Mouse (Mus musculus): ENCODE results near the gene Syn2. TPM values are rescaled to one million over a fixed set of nuclear protein-coding genes. Genes with fewer than 3 reads are reported as not detected.

Syn2 gene
- polyA plus RNA-seq, 1 experiment from 2014 or later: 4.7 TPM

- Histone ChIP-seq H3K9me3 (ENCODE audit: control insufficient read depth, low read depth, low read length) (no peaks in the 10 kb centered on the region), H3K4me3 (ENCODE audit: low read depth, low read length) (no peak overlapping the region), H3K4me1 (ENCODE audit: control insufficient read depth, insufficient read depth, low read length) (no peaks in the 10 kb centered on the region), H3K9ac (replicated peaks; ENCODE audit: low read depth, low read length) (no peak overlapping the region), H3K27ac (ENCODE audit: low read length) (no peak overlapping the region), H3K27me3 (ENCODE audit: control insufficient read depth, insufficient read depth, low read length) (no peaks in the 10 kb centered on the region), H3K4me2 (replicated peaks; ENCODE audit: low read depth, low read length) (no peak overlapping the region), H3K36me3 (ENCODE audit: control insufficient read depth, insufficient read depth, low read length) (no peaks in the 10 kb centered on the region)
- no peak for ATAC-seq (ENCODE audit: insufficient number of reproducible peaks, insufficient read depth, low FRiP score, low read depth)
- WGBS: 62% methylated on average over 6 of the region's 6 CpGs
Observed at GRCm38 (mm10) chr6:115292621-115293020, 157.9 kb downstream of the Syn2 start.

GRCm38 (mm10) chr6:115293877-115294276 lies 159.2 kb downstream of the Syn2 start:
- Histone ChIP-seq H3K27ac (ENCODE audit: low read length) (no peak overlapping the region), H3K27me3 (ENCODE audit: control insufficient read depth, insufficient read depth, low read length) (no peaks in the 10 kb centered on the region), H3K36me3 (ENCODE audit: control insufficient read depth, insufficient read depth, low read length) (no peaks in the 10 kb centered on the region), H3K4me2 (replicated peaks; ENCODE audit: low read depth, low read length) (no peak overlapping the region), H3K9me3 (ENCODE audit: control insufficient read depth, low read depth, low read length) (no peaks in the 10 kb centered on the region), H3K4me1 (ENCODE audit: control insufficient read depth, insufficient read depth, low read length) (no peaks in the 10 kb centered on the region), H3K4me3 (ENCODE audit: low read depth, low read length) (no peak overlapping the region), H3K9ac (replicated peaks; ENCODE audit: low read depth, low read length) (no peak overlapping the region)
- ATAC-seq (ENCODE audit: insufficient number of reproducible peaks, insufficient read depth, low FRiP score, low read depth): no peak
- 84% methylated on average over 2 of the region's 2 CpGs for WGBS

DNA sequence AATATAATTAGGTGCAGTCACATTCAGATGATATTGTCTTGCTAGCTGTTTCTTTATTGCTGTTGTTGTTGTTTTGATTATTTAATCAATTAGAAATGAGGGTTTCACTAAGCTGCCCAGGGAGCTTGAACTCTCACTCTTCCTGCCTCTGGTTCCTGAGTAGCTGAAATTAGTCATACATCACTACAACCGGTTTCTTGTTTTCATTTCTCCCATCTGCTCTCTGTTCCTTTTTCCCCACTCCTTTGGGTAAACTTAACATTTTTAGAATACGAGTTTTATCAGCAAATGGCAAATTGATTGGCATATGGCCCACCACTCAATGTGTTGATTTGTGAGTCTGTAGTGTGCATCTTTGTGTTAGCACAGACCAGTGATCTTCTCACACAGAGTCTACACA lies 172.4 kb downstream of the Syn2 start:
- H3K36me3 ChIP-seq (ENCODE audit: control insufficient read depth, insufficient read depth, low read length): no peaks in the 10 kb centered on the region
- no peak overlapping the region for H3K27ac ChIP-seq (ENCODE audit: low read length)
- no peaks in the 10 kb centered on the region for H3K9me3 ChIP-seq (ENCODE audit: control insufficient read depth, low read depth, low read length)
- WGBS: 58% methylated on average over 2 of the region's 2 CpGs
- no peak for ATAC-seq (ENCODE audit: insufficient number of reproducible peaks, insufficient read depth, low FRiP score, low read depth)
- H3K4me2 ChIP-seq (replicated peaks; ENCODE audit: low read depth, low read length): no peak overlapping the region
- no peak overlapping the region for H3K4me3 ChIP-seq (ENCODE audit: low read depth, low read length)
- no peaks in the 10 kb centered on the region for H3K4me1 ChIP-seq (ENCODE audit: control insufficient read depth, insufficient read depth, low read length)
- no peaks in the 10 kb centered on the region for H3K27me3 ChIP-seq (ENCODE audit: control insufficient read depth, insufficient read depth, low read length)
- H3K9ac ChIP-seq (replicated peaks; ENCODE audit: low read depth, low read length): no peak overlapping the region

- no peaks in the 10 kb centered on the region for H3K4me1 ChIP-seq (ENCODE audit: control insufficient read depth, insufficient read depth, low read length)
- H3K27ac ChIP-seq (ENCODE audit: low read length): no peak overlapping the region
- ATAC-seq (ENCODE audit: insufficient number of reproducible peaks, insufficient read depth, low FRiP score, low read depth): no peak
- H3K9me3 ChIP-seq (ENCODE audit: control insufficient read depth, low read depth, low read length): no peaks in the 10 kb centered on the region
- H3K4me2 ChIP-seq (replicated peaks; ENCODE audit: low read depth, low read length): no peak overlapping the region
- no peak overlapping the region for H3K9ac ChIP-seq (replicated peaks; ENCODE audit: low read depth, low read length)
- H3K36me3 ChIP-seq (ENCODE audit: control insufficient read depth, insufficient read depth, low read length): no peaks in the 10 kb centered on the region
- no peaks in the 10 kb centered on the region for H3K27me3 ChIP-seq (ENCODE audit: control insufficient read depth, insufficient read depth, low read length)
- no peak overlapping the region for H3K4me3 ChIP-seq (ENCODE audit: low read depth, low read length)
- 63% methylated on average over 12 of the region's 12 CpGs for WGBS
Observed at GRCm38 (mm10) chr6:115312780-115313179, 178.1 kb downstream of the Syn2 start.

- no peaks in the 10 kb centered on the region for H3K4me1 ChIP-seq (ENCODE audit: control insufficient read depth, insufficient read depth, low read length)
- H3K27me3 ChIP-seq (ENCODE audit: control insufficient read depth, insufficient read depth, low read length): no peaks in the 10 kb centered on the region
- 63% methylated on average over 9 of the region's 9 CpGs for WGBS
- no peak overlapping the region for H3K27ac ChIP-seq (ENCODE audit: low read length)
- no peak overlapping the region for H3K4me3 ChIP-seq (ENCODE audit: low read depth, low read length)
- no peak overlapping the region for H3K4me2 ChIP-seq (replicated peaks; ENCODE audit: low read depth, low read length)
- no peaks in the 10 kb centered on the region for H3K9me3 ChIP-seq (ENCODE audit: control insufficient read depth, low read depth, low read length)
- H3K9ac ChIP-seq (replicated peaks; ENCODE audit: low read depth, low read length): no peak overlapping the region
- no peak for ATAC-seq (ENCODE audit: insufficient number of reproducible peaks, insufficient read depth, low FRiP score, low read depth)
- no peaks in the 10 kb centered on the region for H3K36me3 ChIP-seq (ENCODE audit: control insufficient read depth, insufficient read depth, low read length)
Observed at GRCm38 (mm10) chr6:115313235-115313738, 178.6 kb downstream of the Syn2 start.

GRCm38 (mm10) chr6:115313910-115314309 lies 179.2 kb downstream of the Syn2 start:
- Histone ChIP-seq H3K36me3 (ENCODE audit: control insufficient read depth, insufficient read depth, low read length) (no peaks in the 10 kb centered on the region), H3K27me3 (ENCODE audit: control insufficient read depth, insufficient read depth, low read length) (no peaks in the 10 kb centered on the region), H3K4me2 (replicated peaks; ENCODE audit: low read depth, low read length) (no peak overlapping the region), H3K9me3 (ENCODE audit: control insufficient read depth, low read depth, low read length) (no peaks in the 10 kb centered on the region), H3K27ac (ENCODE audit: low read length) (no peak overlapping the region), H3K4me1 (ENCODE audit: control insufficient read depth, insufficient read depth, low read length) (no peaks in the 10 kb centered on the region), H3K4me3 (ENCODE audit: low read depth, low read length) (no peak overlapping the region), H3K9ac (replicated peaks; ENCODE audit: low read depth, low read length) (no peak overlapping the region)
- WGBS: 43% methylated on average over 7 of the region's 7 CpGs
- no peak for ATAC-seq (ENCODE audit: insufficient number of reproducible peaks, insufficient read depth, low FRiP score, low read depth)

DNA sequence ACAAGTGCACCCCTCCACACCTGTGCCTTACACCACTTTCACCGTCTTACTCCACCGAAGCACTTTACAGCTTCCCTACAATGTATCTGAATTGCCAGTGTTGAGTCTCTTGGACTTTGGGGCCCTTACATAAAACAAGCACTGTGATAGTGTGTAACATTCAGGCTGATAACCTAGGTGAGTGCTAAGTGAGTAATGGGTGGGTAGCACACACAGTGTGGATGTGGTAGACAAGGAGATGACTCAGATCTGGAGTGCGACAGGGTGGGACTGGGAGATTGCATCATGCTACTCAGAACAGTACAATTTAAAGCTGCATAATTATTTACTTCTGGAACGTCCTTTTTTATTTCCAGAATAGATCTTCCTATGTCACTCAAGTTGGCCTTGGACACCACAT lies 181.1 kb downstream of the Syn2 start:
- Histone ChIP-seq H3K27me3 (ENCODE audit: control insufficient read depth, insufficient read depth, low read length) (no peaks in the 10 kb centered on the region), H3K4me2 (replicated peaks; ENCODE audit: low read depth, low read length) (no peak overlapping the region), H3K9ac (replicated peaks; ENCODE audit: low read depth, low read length) (no peak overlapping the region), H3K4me1 (ENCODE audit: control insufficient read depth, insufficient read depth, low read length) (no peaks in the 10 kb centered on the region), H3K27ac (ENCODE audit: low read length) (no peak overlapping the region), H3K36me3 (ENCODE audit: control insufficient read depth, insufficient read depth, low read length) (no peaks in the 10 kb centered on the region), H3K4me3 (ENCODE audit: low read depth, low read length) (no peak overlapping the region), H3K9me3 (ENCODE audit: control insufficient read depth, low read depth, low read length) (no peaks in the 10 kb centered on the region)
- ATAC-seq (ENCODE audit: insufficient number of reproducible peaks, insufficient read depth, low FRiP score, low read depth): no peak
- WGBS: 82% methylated on average over 4 of the region's 4 CpGs

DNA sequence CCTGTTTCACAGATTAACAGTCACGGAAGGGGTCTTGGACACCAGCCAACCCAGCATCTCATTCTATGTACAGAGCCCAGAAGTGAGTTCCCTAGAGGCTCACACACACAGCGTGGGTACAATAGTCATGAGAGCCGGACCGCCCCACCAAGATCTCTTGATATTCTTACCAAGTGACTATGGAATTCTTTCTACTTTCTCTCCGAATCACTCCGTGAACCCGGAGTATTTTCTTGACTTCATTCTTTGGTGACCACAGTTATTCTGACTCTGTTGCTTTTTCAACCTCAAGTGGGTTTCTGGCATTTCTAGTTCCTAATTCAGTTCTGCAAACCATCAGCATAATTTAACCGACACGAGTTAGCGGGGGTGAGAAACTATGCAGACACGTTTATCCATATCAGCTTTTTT lies 182.1 kb downstream of the Syn2 start:
- Histone ChIP-seq H3K27me3 (ENCODE audit: control insufficient read depth, insufficient read depth, low read length) (no peaks in the 10 kb centered on the region), H3K9ac (replicated peaks; ENCODE audit: low read depth, low read length) (no peak overlapping the region), H3K4me3 (ENCODE audit: low read depth, low read length) (no peak overlapping the region), H3K4me1 (ENCODE audit: control insufficient read depth, insufficient read depth, low read length) (no peaks in the 10 kb centered on the region), H3K4me2 (replicated peaks; ENCODE audit: low read depth, low read length) (no peak overlapping the region), H3K36me3 (ENCODE audit: control insufficient read depth, insufficient read depth, low read length) (no peaks in the 10 kb centered on the region), H3K27ac (ENCODE audit: low read length) (no peak overlapping the region), H3K9me3 (ENCODE audit: control insufficient read depth, low read depth, low read length) (no peaks in the 10 kb centered on the region)
- ATAC-seq (ENCODE audit: insufficient number of reproducible peaks, insufficient read depth, low FRiP score, low read depth): no peak
- 67% methylated on average over 11 of the region's 11 CpGs for WGBS

DNA sequence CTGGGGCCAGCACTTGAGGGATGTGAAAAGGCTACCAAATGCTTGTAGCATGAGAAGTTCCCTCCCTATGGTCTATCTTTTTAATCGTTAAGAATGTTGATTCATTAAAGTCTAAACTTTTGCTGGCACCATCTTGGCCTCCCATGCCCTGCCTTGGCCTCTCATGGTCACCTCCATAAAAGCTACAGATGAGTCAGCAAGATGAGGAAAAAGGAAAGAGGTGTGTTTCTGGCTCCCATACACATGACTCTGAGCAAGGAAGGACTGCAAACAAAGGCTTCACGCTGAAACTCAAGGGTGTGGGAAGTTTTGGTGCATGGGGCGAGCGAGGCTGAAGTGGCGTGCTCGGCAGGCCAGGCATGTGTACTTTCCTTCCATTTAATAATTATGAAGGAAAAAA lies 184.1 kb downstream of the Syn2 start:
- H3K9ac ChIP-seq (replicated peaks; ENCODE audit: low read depth, low read length): no peak overlapping the region
- no peak overlapping the region for H3K4me2 ChIP-seq (replicated peaks; ENCODE audit: low read depth, low read length)
- H3K27ac ChIP-seq (ENCODE audit: low read length): no peak overlapping the region
- no peak overlapping the region for H3K4me3 ChIP-seq (ENCODE audit: low read depth, low read length)
- H3K36me3 ChIP-seq (ENCODE audit: control insufficient read depth, insufficient read depth, low read length): no peaks in the 10 kb centered on the region
- WGBS: 72% methylated on average over 6 of the region's 6 CpGs
- ATAC-seq (ENCODE audit: insufficient number of reproducible peaks, insufficient read depth, low FRiP score, low read depth): no peak
- no peaks in the 10 kb centered on the region for H3K27me3 ChIP-seq (ENCODE audit: control insufficient read depth, insufficient read depth, low read length)
- H3K9me3 ChIP-seq (ENCODE audit: control insufficient read depth, low read depth, low read length): no peaks in the 10 kb centered on the region
- no peaks in the 10 kb centered on the region for H3K4me1 ChIP-seq (ENCODE audit: control insufficient read depth, insufficient read depth, low read length)
